Mouse (Mus musculus): ENCODE results near the gene Mrm1. TPM values are rescaled to one million over a fixed set of nuclear protein-coding genes. Genes with fewer than 3 reads are reported as not detected.

Mrm1 gene
- polyA plus RNA-seq, 1 experiment from 2014 or later = 8.9 TPM

Other genes with a start within 250 kb of the Mrm1 start
- 3.6 and 3.8 TPM in 2 replicates for gene Dhrs11, start 9.5 kb upstream of the Mrm1 start, polyA plus RNA-seq (2015; fragmentation: Nextera tagmentation; extraction: Ambion mirVana)
- 66.5 and 68.5 TPM in 2 replicates for gene Ggnbp2, start 51.3 kb upstream of the Mrm1 start, polyA plus RNA-seq (2015; fragmentation: Nextera tagmentation; extraction: Ambion mirVana)
- 5.8 and 6.3 TPM in 2 replicates for gene Myo19, start 60.6 kb upstream of the Mrm1 start, polyA plus RNA-seq (2015; fragmentation: Nextera tagmentation; extraction: Ambion mirVana)
- gene Pigw, start 60.8 kb upstream of the Mrm1 start, polyA plus RNA-seq (2015; fragmentation: Nextera tagmentation; extraction: Ambion mirVana) = 2.3 and 2.9 TPM in 2 replicates
- 75.3 and 76.3 TPM in 2 replicates for gene Znhit3, start 96.9 kb upstream of the Mrm1 start, polyA plus RNA-seq (2015; fragmentation: Nextera tagmentation; extraction: Ambion mirVana)
- gene Car4, start 138.3 kb upstream of the Mrm1 start, polyA plus RNA-seq (2015; fragmentation: Nextera tagmentation; extraction: Ambion mirVana) = 1.2 and 2.0 TPM in 2 replicates

All from forebrain, embryonic 13.5 days (tissue).